Mouse (Mus musculus) cerebellum, adult 2 months (tissue): ENCODE results near the gene Aph1c.

ENCODE experiments used
- CTCF ChIP-seq: fragments of 200-500 bp; IDR thresholded peaks from 2 replicates; pipeline ENCODE4 v1.5.1; 2011; ENCODE audit warnings: low read depth, mild to moderate bottlenecking, control low read depth, low read length, moderate library complexity, borderline replicate concordance; ENCODE audit not compliant: insufficient read depth
- POLR2A ChIP-seq: fragments of 200-500 bp; IDR thresholded peaks from 2 replicates; pipeline ENCODE4 v1.6.1; 2011; ENCODE audit warnings: low read length, control low read depth, borderline replicate concordance; ENCODE audit not compliant: insufficient read depth

- TF ChIP-seq CTCF: no peak
- no peak for TF ChIP-seq POLR2A
These were observed 47.9 kb upstream of the Aph1c start for GRCm38 (mm10) chr9:66882406-66882821.
